Mouse (Mus musculus) small intestine, adult 2 months (tissue): ENCODE results near the gene Atp6ap2. TPM values are rescaled to one million over a fixed set of nuclear protein-coding genes. Genes with fewer than 3 reads are reported as not detected.

Experiments
- H3K27ac ChIP-seq: fragments of 200-500 bp; 2 replicates; pipeline ENCODE4 v1.5.1; 2012; ENCODE audit warnings: low read depth, low read length, control low read depth, inconsistent platforms; ENCODE audit not compliant: insufficient read depth
- H3K27me3 ChIP-seq: fragments of 200-500 bp; 2 replicates; pipeline ENCODE4 v1.6.1; 2012; ENCODE audit warnings: mild to moderate bottlenecking, moderate library complexity, low read length, inconsistent platforms; ENCODE audit not compliant: control insufficient read depth, insufficient read depth
- H3K36me3 ChIP-seq: fragments of 200-500 bp; 2 replicates; pipeline ENCODE4 v1.6.1; 2012; ENCODE audit warnings: mild to moderate bottlenecking, low read length, control low read depth, inconsistent platforms; ENCODE audit not compliant: control insufficient read depth, insufficient read depth
- H3K4me1 ChIP-seq: fragments of 200-500 bp; 2 replicates; pipeline ENCODE4 v1.6.1; 2012; ENCODE audit warnings: low read length, inconsistent platforms, mixed read lengths; ENCODE audit not compliant: control insufficient read depth, insufficient read depth, insufficient read length
- H3K4me3 ChIP-seq: fragments of 200-500 bp; 2 replicates; pipeline ENCODE4 v1.5.1; 2012; ENCODE audit warnings: low read depth, mild to moderate bottlenecking, control low read depth, inconsistent platforms, low read length, moderate library complexity
- CTCF ChIP-seq: fragments of 200-500 bp; IDR thresholded peaks from 2 replicates; pipeline ENCODE4 v1.5.1; 2012; ENCODE audit warnings: low read depth, mild to moderate bottlenecking, control low read depth, inconsistent platforms, low read length, moderate library complexity, mixed read lengths; ENCODE audit not compliant: insufficient replicate concordance, insufficient read length; ENCODE audit errors: extremely low read depth
- POLR2A ChIP-seq: fragments of 200-500 bp; IDR thresholded peaks from 2 replicates; pipeline ENCODE4 v1.6.1; 2012; ENCODE audit warnings: low read depth, mild to moderate bottlenecking, control low read depth, inconsistent platforms, low read length, moderate library complexity
- WGBS: fragments of 180-500 bp; shearing (Covaris S2); methylation state at CpG from one replicate; pipeline ENCODE4 v1.1.7; 2018; 5-methylcytosine and 5-hydroxymethylcytosine counted together
- polyA plus RNA-seq: library from polyadenylated mRNA; depleted of rRNA; stranded (reverse); fragments of >200 nt; gene quantifications from 2 replicates; pipeline ENCODE4 v1.2.3, GENCODE M21; 2012; rRNA removed

The Atp6ap2 gene
- polyA plus RNA-seq = 3.3 and 6.7 TPM in 2 replicates

GRCm38 (mm10) chrX:12587192-12587957 lies at the start of gene Atp6ap2:
TSS of gene Atp6ap2 (plus strand) at chrX:12587801.
- Histone ChIP-seq H3K4me1 (peaks cover 6% of the 10 kb centered on the region; the same call in 1 of the 2 replicates), H3K27me3 (no peaks in the 10 kb centered on the region), H3K27ac (peak within 1 kb of the TSS; percentile 22; the same call in 1 of the 2 replicates), H3K4me3 (peak within 1 kb of the TSS; percentile 86), H3K36me3 (no peaks in the 10 kb centered on the region)
- no peak for TF ChIP-seq CTCF
- TF ChIP-seq POLR2A = peak; percentile 71
- 10% methylated on average over 49 of the region's 49 CpGs for WGBS

- no peaks in the 10 kb centered on the region for H3K36me3 ChIP-seq
Observed at GRCm38 (mm10) chrX:12544417-12544816, 43.2 kb upstream of the Atp6ap2 start.

GRCm38 (mm10) chrX:12557086-12557485 lies 30.5 kb upstream of the Atp6ap2 start:
- Histone ChIP-seq H3K27ac (no peak overlapping the region), H3K36me3 (no peaks in the 10 kb centered on the region), H3K4me1 (no peaks in the 10 kb centered on the region), H3K27me3 (no peaks in the 10 kb centered on the region), H3K4me3 (no peak overlapping the region)
- no peak for TF ChIP-seq POLR2A
- TF ChIP-seq CTCF = no peak
- WGBS = 70% methylated on average over 7 of the region's 7 CpGs

More at GRCm38 (mm10) chrX:12544417-12544816, 43.2 kb upstream of the Atp6ap2 start:
- H3K4me1 ChIP-seq = peaks cover 3% of the 10 kb centered on the region; the same call in 1 of the 2 replicates
- H3K4me3 ChIP-seq = no peak overlapping the region
- TF ChIP-seq CTCF (no peak), POLR2A (no peak)
- 88% methylated on average over 1 of the region's 1 CpGs for WGBS
- no peak overlapping the region for H3K27ac ChIP-seq
- no peaks in the 10 kb centered on the region for H3K27me3 ChIP-seq

GRCm38 (mm10) chrX:12571407-12571806 lies 16.2 kb upstream of the Atp6ap2 start:
- Histone ChIP-seq H3K27me3 (no peaks in the 10 kb centered on the region), H3K4me3 (no peak overlapping the region), H3K4me1 (no peaks in the 10 kb centered on the region), H3K27ac (no peak overlapping the region), H3K36me3 (no peaks in the 10 kb centered on the region)
- 67% methylated on average over 1 of the region's 1 CpGs for WGBS
- TF ChIP-seq POLR2A = no peak

- 85% methylated on average over 3 of the region's 3 CpGs for WGBS
- Histone ChIP-seq H3K27me3 (no peaks in the 10 kb centered on the region), H3K36me3 (no peaks in the 10 kb centered on the region), H3K27ac (no peak overlapping the region), H3K4me3 (no peak overlapping the region), H3K4me1 (no peaks in the 10 kb centered on the region)
- TF ChIP-seq CTCF (no peak), POLR2A (no peak)
Observed at GRCm38 (mm10) chrX:12577936-12578335, 9.7 kb upstream of the Atp6ap2 start.

GRCm38 (mm10) chrX:12578339-12578868 lies 9.2 kb upstream of the Atp6ap2 start:
- 69% methylated on average over 2 of the region's 2 CpGs for WGBS
- no peaks in the 10 kb centered on the region for H3K36me3 ChIP-seq
- no peaks in the 10 kb centered on the region for H3K4me1 ChIP-seq
- H3K27ac ChIP-seq = no peak overlapping the region
- H3K27me3 ChIP-seq = no peaks in the 10 kb centered on the region
- no peak for TF ChIP-seq CTCF
- no peak overlapping the region for H3K4me3 ChIP-seq

- TF ChIP-seq CTCF = no peak
- TF ChIP-seq POLR2A = no peak
- Histone ChIP-seq H3K27me3 (no peaks in the 10 kb centered on the region), H3K27ac (no peak overlapping the region), H3K36me3 (no peaks in the 10 kb centered on the region), H3K4me3 (no peak overlapping the region), H3K4me1 (no peaks in the 10 kb centered on the region)
- WGBS = 89% methylated on average over 5 of the region's 5 CpGs
Observed at GRCm38 (mm10) chrX:12583261-12583660, 4.3 kb upstream of the Atp6ap2 start.
